Mouse (Mus musculus): ENCODE results near the gene Dio3.
A peak's percentile ranks its signal among the peaks of the same experiment; 100 is the strongest.

The Dio3 gene

GRCm38 (mm10) chr12:110278853-110279252 is at the start of gene Dio3:
Gene Dio3, plus strand, starts transcription at chr12:110279068.
- DNase-seq = no peak

- no peak for DNase-seq
These were observed 48.6 kb upstream of the Dio3 start for GRCm38 (mm10) chr12:110230296-110230695.

DNA sequence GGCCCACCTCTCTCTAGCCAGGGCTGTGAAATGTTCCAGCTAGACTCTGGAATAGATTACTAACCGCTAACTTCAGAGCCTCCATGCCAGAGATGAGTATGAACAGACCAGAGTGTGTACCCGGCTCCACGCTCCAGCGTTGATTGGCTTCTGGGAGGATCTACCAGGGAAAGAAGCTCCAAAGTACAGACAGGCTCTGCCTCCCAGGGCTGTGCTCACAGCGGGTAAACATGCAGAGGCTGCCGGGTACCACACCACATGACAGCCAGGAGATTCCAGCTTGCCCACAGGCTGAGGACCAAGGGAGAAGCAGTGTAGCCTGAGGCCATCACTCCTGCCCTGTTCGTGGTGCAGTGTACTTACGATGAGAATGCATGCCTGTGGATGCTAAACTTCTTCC is 48.1 kb upstream of the Dio3 start:
- DNase-seq = no peak

GRCm38 (mm10) chr12:110231709-110232600 is 46.9 kb upstream of the Dio3 start:
- DNase-seq = no peak

DNA sequence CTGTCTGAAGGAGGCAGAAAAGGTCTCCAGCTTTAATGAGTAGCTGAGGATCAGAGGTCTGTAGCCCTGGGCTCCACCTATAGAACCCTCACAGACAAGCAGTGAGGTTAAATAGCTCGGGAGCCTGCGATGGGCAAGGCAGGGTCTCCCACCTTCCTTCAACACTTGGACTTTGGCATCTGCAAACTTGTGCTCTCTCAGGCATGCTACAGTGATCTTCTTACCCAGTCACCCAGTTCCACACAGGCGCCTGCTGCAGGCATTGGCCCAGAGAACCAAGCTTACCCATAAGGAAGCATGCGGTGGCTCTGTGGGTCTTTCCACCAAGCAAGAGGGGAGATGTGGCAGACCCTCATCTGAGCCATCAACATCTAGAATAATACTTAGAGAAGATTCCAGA is 43.0 kb upstream of the Dio3 start:
- no peak for DNase-seq

- no peak for DNase-seq
These were observed 41.8 kb upstream of the Dio3 start for GRCm38 (mm10) chr12:110237046-110237445.

- no peak for DNase-seq
These were observed 39.5 kb upstream of the Dio3 start for GRCm38 (mm10) chr12:110239358-110239757.

DNA sequence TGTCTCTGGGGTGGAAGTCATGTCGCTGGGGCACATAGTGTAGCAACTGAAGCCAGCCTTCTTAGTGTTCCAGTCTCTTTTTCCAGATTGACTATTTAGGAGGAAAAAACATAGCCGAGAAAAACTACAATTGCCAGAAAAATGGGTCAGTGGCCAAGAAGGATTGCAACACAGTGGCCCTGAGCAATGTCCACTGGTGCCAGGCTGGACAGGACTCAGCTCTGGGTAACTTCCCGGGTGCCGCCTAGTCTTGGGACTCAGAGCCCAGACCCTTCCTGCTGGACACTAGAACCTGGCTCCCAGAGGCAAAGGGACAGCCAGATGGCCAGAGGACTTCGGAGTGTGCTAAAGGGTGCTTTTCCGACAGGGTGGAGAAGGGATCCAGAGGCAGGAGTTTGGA is 34.3 kb upstream of the Dio3 start:
- DNase-seq = no peak

DNA sequence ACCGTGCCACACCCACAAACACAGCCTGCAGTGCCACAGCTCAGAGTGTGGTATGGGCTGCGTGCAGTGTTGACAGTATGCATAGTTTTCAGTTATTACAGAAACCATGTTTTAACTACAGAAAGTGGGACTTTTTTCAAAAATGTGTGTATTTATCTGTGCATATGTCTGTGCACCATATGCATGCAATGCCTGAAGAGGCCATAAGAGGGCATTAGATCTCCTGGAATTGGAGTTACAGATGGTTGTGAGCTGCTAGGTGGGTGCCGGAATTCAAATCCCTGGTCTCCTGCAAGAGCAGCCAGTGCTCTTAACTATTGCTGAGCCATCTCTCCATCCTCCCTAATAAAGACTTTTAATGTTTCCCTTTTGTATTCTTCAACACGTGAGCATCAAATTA is 33.4 kb upstream of the Dio3 start:
- no peak for DNase-seq

DNA sequence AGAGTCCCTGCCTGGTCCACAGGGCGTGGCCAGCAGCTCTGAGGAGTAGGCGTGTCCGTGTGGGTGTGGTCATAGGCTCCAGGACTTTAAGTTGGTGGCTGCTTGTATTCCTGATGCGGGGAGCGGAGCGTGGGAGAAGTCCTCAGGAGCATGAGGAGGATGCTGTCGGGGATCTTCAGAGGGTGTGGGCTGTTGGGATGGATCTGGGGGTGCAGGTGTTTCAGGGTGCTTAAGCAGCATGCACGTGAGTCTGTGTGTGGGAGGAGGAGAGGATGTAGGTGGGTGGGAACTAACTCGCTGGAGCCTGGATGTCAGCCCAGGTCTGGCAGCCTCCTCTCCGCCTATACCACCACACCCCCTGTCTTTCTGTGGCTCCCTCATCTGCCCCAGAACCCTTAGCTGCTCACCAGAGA is 26.7 kb upstream of the Dio3 start:
- peak; percentile 31 for DNase-seq

GRCm38 (mm10) chr12:110255731-110256130 is 23.1 kb upstream of the Dio3 start:
- no peak for DNase-seq

- no peak for DNase-seq
These were observed 22.2 kb upstream of the Dio3 start for GRCm38 (mm10) chr12:110256478-110257220.

- DNase-seq = no peak
These were observed 10.6 kb upstream of the Dio3 start for GRCm38 (mm10) chr12:110268226-110268625.

DNA sequence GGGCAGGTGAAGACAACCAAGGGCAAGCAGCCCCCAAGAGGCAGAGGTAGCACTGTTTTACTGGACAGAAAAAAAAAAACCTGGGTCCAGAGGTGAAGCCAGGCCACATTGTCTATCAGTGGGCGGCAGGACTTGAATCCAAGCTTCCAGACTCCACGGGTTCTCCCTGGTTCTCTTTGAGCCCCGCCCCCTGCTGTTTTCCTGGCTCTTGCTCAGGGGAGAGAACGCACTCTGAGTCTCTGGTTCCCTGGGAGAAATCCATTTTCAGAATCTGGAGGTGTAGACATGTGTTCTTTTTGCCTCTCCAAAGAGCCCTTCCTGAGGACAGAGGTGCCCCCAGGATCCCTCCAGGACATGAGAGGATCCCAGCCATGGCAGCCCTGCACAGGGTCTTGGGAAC is 9.2 kb upstream of the Dio3 start:
- DNase-seq = peak; percentile 67

GRCm38 (mm10) chr12:110276034-110276433 is 2.8 kb upstream of the Dio3 start:
- no peak for DNase-seq

DNA sequence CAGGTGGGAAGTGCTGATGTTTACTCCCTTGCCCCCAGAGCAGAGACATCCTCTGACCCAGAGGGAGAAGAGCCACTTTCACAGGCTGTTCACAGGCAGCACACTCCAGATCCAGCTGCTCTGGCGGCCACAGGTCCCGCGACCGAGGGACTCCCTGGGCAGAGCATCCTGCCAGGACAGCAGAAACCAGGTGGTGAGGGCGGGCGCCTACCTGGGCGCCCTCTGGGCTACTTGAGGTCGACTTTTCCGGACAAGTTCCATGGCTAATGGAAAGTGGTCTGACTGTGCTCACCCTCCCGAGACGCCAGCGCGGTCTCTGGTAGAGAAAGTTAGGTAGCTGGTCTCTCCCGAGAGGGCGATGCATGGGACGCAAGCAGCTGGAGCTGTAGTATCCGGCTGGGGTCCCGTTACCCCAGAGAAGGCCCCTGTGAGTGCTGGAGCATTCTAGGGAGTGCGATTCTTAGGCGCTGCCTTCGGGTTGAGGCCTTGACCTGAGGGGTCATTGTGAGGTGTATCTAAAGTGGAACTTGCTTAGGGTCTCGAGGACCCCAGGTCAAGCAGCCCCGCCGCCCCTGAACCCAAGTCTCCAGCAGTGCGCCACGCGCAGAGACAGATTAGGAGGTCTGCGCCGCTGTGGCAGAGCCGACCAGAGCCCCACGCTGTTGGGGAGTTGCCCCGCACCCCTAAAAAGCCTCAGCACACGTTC is 1.5 kb upstream of the Dio3 start:
- DNase-seq = no peak

GRCm38 (mm10) chr12:110277965-110278307 is 932 bp upstream of the Dio3 start:
- DNase-seq = no peak

DNA sequence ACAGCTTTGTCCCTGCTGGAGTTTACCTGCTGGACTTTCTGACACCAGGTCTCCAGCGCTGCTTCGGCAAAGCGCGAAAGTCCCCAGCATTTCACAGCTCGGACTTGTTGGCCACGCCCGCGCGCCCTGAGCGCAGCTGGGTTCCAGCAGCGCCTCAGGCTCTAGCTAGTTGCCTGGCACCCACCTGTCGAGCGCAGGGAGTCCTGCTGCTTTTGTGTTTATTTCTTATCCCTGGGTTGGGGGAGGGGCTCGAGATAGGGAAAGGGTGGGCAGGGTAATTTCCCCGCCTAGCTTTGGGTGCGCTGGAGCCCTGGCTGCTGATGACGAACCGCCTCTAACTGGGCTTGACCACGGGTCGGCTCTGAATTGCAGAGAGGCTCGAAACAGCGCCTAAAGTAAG is 1.5 kb downstream of the Dio3 start:
- no peak for DNase-seq

DNA sequence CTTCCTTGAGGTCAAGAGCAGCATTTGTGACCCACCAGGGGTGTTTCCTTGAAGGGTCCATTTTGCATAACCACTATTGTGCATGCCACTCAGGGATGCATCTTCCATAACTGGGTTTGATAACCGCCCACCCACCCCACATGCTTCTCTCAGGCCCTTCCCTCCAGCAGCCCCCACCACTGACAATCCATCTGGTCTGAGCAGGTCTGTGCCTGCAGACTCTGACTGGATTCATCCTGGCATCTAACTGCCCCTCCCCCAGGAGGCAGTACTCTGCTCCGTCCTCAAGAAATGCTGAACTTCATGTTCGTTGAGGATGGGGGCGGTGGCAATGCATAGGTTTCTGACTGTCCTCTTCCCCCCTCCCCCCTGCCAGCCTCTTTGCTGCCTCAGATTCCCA is 4.9 kb downstream of the Dio3 start:
- DNase-seq = no peak

- no peak for DNase-seq
These were observed 13.9 kb downstream of the Dio3 start for GRCm38 (mm10) chr12:110292816-110293215.

DNA sequence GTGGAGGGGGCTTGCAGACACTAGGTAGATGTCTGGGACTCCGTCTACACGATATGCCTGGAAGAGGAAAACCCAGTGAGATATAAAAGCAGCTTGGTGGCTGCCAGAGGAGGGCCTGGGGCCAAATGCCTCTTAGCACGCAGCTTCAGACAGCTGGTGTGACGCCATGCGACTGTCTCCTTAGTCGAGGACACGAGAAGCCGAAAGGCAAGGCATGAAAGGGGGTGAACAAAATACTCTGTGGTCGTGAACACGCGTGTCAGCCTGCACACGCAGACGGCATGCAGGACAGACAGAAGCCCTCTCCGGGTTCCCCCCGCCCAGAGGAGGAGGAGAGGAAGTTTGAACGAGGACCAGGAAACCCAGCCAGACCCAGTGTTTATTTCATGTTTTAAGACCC is 16.0 kb downstream of the Dio3 start:
- DNase-seq = no peak

- DNase-seq = no peak
These were observed 19.8 kb downstream of the Dio3 start for GRCm38 (mm10) chr12:110298653-110299052.

- no peak for DNase-seq
These were observed 40.8 kb downstream of the Dio3 start for GRCm38 (mm10) chr12:110319696-110320095.

All from right cerebral cortex, adult 18-20 months (tissue).